Mouse (Mus musculus) adrenal gland, postnatal 25 days (tissue): Measurements from ENCODE around the gene Rad51b. TPM values are rescaled to one million over a fixed set of nuclear protein-coding genes. Genes with fewer than 3 reads are reported as not detected.

ENCODE experiments used
- DNase-seq: peaks from one replicate; pipeline ENCODE4 v3.0.0; 2021; ENCODE audit warnings: mixed read lengths
- total RNA-seq: library from RNA; stranded (reverse); gene quantifications from 2 replicates; pipeline ENCODE4 v1.2.3, GENCODE M21; 2021

Gene Rad51b
- total RNA-seq, 1 experiment from 2014 or later = 1.3 TPM

GRCm38 (mm10) chr12:79766116-79766515, 469.0 kb downstream of the Rad51b start:
- DNase-seq = no peak

DNA sequence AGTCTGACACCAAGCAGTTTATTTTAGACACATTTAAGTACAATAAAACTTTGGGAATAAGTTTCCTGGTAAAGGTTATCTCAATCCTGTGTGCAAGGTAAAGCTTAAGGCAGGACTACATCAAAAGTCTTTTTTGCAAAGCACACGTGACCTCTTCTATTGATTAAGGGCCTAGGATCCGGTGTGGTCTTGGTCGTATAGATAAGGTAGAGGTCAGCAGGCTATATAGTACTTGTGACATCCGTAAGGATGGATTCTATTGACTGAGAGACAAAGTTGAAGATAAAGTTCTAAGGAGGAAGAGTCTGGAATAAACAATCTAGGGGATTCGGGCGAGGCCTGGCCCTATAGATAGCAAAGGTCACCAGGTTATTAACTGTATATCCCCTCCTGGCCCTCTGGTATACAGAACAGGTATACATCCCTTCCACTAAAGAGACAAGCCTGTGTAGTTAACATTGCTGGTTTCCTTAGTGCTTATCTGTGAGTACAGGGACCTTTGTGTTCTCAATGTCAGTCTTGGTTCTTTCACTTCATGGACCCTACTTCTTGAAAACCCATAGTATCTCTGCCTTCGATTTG, 471.8 kb downstream of the Rad51b start:
- no peak for DNase-seq

- no peak for DNase-seq
Measured at GRCm38 (mm10) chr12:79769763-79770162, 472.7 kb downstream of the Rad51b start.

- DNase-seq = no peak
Measured at GRCm38 (mm10) chr12:79771194-79771593, 474.1 kb downstream of the Rad51b start.

GRCm38 (mm10) chr12:79771741-79772140, 474.7 kb downstream of the Rad51b start:
- no peak for DNase-seq

- no peak for DNase-seq
Measured at GRCm38 (mm10) chr12:79773246-79773645, 476.2 kb downstream of the Rad51b start.

GRCm38 (mm10) chr12:79774571-79774970, 477.5 kb downstream of the Rad51b start:
- DNase-seq = no peak

GRCm38 (mm10) chr12:79776828-79777227, 479.7 kb downstream of the Rad51b start:
- DNase-seq = no peak

- no peak for DNase-seq
Measured at GRCm38 (mm10) chr12:79780745-79781144, 483.7 kb downstream of the Rad51b start.

GRCm38 (mm10) chr12:79781788-79782187, 484.7 kb downstream of the Rad51b start:
- no peak for DNase-seq

- no peak for DNase-seq
Measured at GRCm38 (mm10) chr12:79782444-79783117, 485.5 kb downstream of the Rad51b start.

DNA sequence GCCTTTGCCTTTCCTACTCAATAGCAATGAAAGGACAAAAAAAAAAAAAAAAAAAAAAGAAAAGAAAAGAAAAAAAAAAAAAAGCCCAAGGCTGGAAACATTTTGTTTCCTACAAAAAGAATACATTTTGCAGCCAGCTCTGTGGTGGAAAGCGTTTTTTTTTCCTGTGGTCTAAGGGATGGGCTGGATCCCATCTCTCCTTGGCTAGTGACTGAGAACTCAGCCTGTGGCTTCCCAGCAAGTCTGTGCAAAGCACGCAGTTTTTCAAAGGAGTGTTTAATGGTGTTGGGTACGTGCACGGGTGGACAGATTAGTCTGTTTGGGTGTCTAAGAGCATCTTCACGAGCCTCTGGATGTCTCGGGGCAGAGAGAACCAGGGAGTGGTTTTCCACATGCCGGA, 487.1 kb downstream of the Rad51b start:
- DNase-seq = no peak

DNA sequence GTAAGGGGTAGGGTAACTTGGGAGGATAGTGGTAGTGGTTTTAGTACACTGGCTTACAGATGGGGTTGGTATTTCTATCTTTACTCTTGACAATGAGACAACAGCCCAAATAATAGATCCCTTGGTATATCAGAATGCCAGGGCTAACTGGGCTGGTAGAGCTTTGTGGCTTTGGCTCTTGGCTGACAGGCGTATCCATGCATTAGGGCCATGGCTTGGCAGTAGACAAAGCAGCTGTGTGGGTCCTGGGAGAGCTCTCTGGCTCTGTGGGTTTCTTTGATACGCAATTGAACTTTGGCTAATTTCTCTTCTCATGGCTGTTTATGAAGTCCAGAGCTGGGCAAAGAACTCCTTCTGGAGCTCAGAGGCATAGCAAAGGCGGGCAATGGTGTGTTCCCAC, 488.6 kb downstream of the Rad51b start:
- no peak for DNase-seq

- DNase-seq = no peak
Measured at GRCm38 (mm10) chr12:79787538-79787937, 490.5 kb downstream of the Rad51b start.

GRCm38 (mm10) chr12:79788340-79788739, 491.3 kb downstream of the Rad51b start:
- DNase-seq = no peak

DNA sequence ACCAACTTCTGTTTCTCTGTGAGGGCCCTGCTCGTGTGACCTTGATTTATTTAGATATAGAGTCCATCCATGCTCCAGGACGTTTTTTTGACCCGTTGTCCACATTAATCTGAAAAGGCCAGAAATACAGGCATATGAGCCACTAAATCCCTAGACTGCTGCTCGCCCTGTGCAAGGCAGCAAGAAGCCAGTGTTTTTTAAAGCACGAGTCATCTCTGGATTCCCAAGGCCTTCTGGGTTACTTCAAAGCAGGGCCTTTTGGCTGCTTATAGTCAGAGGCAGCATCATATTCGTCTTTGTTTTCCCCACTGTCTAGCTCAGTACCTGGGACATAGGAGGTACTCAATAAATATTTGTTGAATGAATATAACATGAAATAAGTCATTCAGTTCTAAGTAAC, 492.4 kb downstream of the Rad51b start:
- no peak for DNase-seq

DNA sequence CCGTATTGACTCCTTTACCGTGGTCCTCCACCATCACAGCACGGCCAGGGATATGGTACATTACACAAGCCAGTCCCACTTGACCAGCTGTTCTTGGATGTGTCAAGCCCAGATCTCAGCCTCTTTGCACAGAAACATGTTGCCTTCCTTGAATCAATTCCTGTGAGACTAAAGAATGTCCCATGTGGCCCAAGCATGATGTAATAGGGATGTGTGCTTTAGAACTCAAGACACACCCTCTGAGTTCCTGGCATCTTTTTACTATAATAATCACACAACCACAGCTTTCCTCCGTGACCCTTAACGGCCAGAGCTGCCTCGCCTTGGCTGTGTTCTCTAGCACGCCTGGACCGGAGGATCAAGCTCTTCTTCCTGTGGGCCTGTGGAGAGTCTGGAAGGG, 496.3 kb downstream of the Rad51b start:
- no peak for DNase-seq

- DNase-seq = no peak
Measured at GRCm38 (mm10) chr12:79794802-79795201, 497.7 kb downstream of the Rad51b start.

DNA sequence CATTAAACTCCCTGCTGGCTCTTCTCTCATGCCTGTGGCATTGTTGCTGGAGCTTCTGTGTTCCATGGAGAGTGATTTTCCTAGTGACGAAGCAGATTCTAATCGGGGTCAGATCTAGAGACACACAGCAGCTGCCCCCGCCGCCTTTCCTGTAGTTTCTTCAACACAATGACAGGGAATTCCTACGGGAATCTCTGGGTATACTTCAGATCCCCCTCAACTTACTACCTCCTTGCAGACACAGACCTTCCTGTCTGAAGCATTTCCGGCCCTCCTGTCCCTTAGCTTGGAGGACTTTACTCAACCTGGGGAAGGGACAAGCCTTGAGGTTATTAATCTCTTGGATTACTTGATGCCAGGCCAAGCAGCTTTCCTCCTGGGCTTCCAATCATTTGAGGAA, 499.2 kb downstream of the Rad51b start:
- no peak for DNase-seq

GRCm38 (mm10) chr12:79796823-79797821, 500.0 kb downstream of the Rad51b start:
- no peak for DNase-seq

DNA sequence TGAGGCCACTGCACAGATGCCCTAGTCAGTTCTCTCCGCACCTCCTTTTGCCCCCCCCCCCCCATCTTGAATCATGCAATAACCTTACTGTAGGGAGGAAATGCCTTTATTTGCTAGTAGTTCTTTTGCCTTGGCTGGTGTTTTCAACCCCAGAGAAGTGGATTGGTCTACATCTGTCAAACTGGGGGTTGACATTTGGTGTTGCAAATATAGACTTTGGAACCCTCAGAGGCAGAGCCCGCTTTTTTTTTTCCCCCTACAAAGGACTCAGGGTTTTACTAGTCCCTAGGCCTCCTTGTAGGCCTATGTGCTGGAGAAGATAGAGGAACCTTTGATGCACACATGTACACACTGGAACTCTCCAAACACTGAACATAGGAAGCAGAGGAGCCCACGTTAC, 501.4 kb downstream of the Rad51b start:
- DNase-seq = no peak

GRCm38 (mm10) chr12:79799370-79799769, 502.3 kb downstream of the Rad51b start:
- no peak for DNase-seq

DNA sequence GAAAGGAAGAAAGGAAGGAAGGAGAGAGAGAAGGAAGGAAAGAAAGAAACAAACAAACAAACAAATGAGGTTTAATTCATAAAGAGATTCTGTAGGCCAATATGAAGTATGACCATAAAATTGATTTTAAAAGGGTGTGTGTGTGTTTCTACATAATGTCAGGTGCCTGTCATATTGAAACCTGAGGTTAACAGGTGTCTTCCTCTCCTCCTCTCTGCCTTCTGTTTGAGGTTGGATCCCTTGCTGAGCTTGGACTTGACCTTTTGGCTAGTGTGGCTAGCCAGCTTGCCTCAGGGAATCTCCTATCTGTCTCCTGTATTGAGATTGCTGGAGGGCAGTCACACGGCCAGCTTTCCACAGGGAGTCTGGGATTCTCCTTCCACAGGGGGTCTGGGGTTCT, 506.6 kb downstream of the Rad51b start:
- DNase-seq = no peak
